Mouse (Mus musculus) spleen, adult 2 months (tissue): ENCODE results near the gene Uxs1.

Experiments used
- CTCF ChIP-seq: fragments of 200-500 bp; IDR thresholded peaks from 2 replicates; pipeline ENCODE4 v1.5.1; 2011; ENCODE audit warnings: mild to moderate bottlenecking, inconsistent platforms; ENCODE audit not compliant: insufficient read depth, insufficient read length, insufficient replicate concordance; ENCODE audit errors: extremely low read depth
- POLR2A ChIP-seq: fragments of 200-500 bp; IDR thresholded peaks from 2 replicates; pipeline ENCODE4 v1.6.1; 2011; ENCODE audit warnings: low read depth, low read length, inconsistent platforms

- TF ChIP-seq POLR2A (peak; percentile 63; the same call in 1 of the 2 replicates), CTCF (no peak)
Observed at GRCm38 (mm10) chr1:43827763-43828194, at the start of gene Uxs1.
